Mouse (Mus musculus): ENCODE data around the gene Ksr1. TPM values are rescaled to one million over a fixed set of nuclear protein-coding genes. Genes with fewer than 3 reads are reported as not detected.

Gene Ksr1
- polyA plus RNA-seq, 1 experiment from 2014 or later = 4.7 TPM

DNA sequence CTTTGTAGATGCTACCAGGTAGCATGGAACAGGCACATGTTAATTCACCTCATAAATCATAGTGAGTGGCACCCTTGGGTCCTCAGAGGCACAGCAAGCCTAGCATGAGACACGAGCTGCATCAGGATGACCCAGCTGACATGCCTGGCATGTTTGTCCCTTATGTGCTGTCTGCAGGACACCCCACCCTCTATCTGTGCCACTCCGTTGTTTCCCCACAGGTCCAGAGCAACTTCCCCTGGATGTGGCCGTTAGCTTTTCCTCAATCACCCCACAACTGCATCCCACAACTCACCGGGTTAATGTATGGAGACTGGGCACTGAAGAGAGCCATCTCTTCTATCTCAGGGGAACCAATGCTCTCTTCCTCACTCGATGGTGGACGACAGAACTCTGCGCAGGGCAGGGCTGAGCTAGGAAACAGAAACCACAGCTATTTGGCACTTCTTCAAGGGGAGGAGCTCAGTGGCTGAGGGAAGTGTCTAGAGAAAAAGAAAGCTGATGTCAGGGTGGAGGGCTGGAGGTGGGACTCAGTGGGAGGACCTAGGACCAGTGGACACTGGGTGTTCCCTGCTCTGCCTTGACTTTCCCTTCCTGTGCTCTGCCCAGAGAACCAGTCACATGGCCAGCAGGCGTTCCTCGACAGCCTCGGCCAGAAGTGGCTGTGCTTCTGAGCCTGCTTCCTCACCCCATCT is 161.6 kb downstream of the Ksr1 start, which contains the start of gene Lgals9:
TSS of gene Lgals9 (minus strand) at position 464 of the 695 bp plus-strand sequence.
- no peak within 1 kb of the TSS for H3K4me2 ChIP-seq
- no peaks in the 10 kb centered on the region for H3K4me1 ChIP-seq
- no peaks in the 10 kb centered on the region for H3K36me3 ChIP-seq (replicated peaks)
- H3K9ac ChIP-seq = no peak within 1 kb of the TSS
- no peaks in the 10 kb centered on the region for H3K27me3 ChIP-seq
- H3K4me3 ChIP-seq (replicated peaks) = no peak within 1 kb of the TSS
- WGBS = 84% methylated on average over 10 of the region's 10 CpGs
- no peaks in the 10 kb centered on the region for H3K9me3 ChIP-seq
- ATAC-seq (ENCODE audit: low FRiP score) = no peak
- H3K27ac ChIP-seq = no peak within 1 kb of the TSS

GRCm38 (mm10) chr11:78983539-78983938 is 162.7 kb downstream of the Ksr1 start:
- H3K4me3 ChIP-seq (replicated peaks) = no peak overlapping the region
- H3K4me1 ChIP-seq = no peaks in the 10 kb centered on the region
- no peak overlapping the region for H3K9ac ChIP-seq
- 81% methylated on average over 7 of the region's 7 CpGs for WGBS
- no peaks in the 10 kb centered on the region for H3K27me3 ChIP-seq
- no peak overlapping the region for H3K27ac ChIP-seq
- ATAC-seq (ENCODE audit: low FRiP score) = no peak
- no peaks in the 10 kb centered on the region for H3K9me3 ChIP-seq
- no peak overlapping the region for H3K4me2 ChIP-seq
- H3K36me3 ChIP-seq (replicated peaks) = no peaks in the 10 kb centered on the region

DNA sequence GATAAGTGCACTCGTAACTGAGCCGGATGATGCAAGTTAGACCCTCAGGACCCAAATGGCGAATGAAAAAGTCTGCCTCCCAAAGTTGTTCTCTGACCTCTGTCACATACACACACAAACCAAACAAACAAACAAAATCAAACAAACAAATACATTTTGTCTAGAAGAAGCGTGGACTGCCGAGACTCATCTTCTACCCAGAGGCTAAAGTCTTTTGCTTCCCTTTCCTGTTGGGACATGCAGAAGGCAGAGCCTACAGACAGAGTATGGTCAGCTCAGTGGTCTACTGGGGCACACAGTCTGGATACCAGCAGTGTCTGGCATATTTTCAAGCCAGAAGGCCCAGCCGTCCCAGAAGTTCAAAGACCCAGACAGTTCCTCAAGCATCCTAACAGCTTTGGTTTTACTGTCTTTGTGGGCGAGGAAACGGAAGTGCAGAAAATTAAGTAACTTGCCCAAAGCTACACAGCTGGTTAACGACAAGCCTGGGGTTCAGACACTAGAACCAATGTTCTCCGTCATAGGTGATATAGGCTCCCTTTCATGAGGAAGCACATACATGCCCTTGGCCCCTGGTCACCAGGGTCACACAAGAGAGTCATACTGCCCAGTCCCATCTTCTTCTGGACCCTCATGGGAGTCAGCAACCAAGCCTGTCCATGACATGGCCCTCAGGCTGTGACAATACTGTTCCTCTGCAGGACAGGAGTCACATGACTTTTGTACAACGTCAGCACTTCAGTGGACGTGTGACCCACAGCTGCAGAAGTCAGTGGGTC is 163.5 kb downstream of the Ksr1 start:
- no peaks in the 10 kb centered on the region for H3K9me3 ChIP-seq
- no peak for ATAC-seq (ENCODE audit: low FRiP score)
- WGBS = 88% methylated on average over 12 of the region's 12 CpGs
- H3K9ac ChIP-seq = no peak overlapping the region
- no peaks in the 10 kb centered on the region for H3K36me3 ChIP-seq (replicated peaks)
- H3K4me3 ChIP-seq (replicated peaks) = no peak overlapping the region
- H3K4me1 ChIP-seq = no peaks in the 10 kb centered on the region
- no peak overlapping the region for H3K27ac ChIP-seq
- H3K27me3 ChIP-seq = no peaks in the 10 kb centered on the region
- no peak overlapping the region for H3K4me2 ChIP-seq

DNA sequence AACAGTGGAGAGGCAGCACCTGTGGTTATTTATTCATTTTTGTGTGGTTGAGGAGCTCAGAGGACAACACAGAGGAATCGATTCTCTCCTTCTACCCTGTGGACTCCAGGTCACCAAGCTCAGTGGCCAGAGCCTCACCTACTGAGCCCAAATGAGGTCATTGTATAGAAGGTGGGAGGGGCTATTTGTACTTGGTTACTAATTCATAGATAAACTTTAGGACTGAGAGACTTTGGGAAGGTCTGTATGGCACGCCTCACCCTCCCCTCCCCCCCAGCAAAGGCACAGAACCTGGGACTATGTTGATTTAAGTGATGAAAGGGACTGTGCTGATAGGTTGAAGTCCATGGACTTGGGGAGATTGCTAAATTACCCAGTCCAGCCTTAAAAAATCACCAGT is 164.2 kb downstream of the Ksr1 start:
- Histone ChIP-seq H3K36me3 (replicated peaks) (no peaks in the 10 kb centered on the region), H3K9ac (no peak overlapping the region), H3K4me3 (replicated peaks) (no peak overlapping the region), H3K27ac (no peak overlapping the region), H3K9me3 (no peaks in the 10 kb centered on the region), H3K27me3 (no peaks in the 10 kb centered on the region), H3K4me2 (no peak overlapping the region), H3K4me1 (no peaks in the 10 kb centered on the region)
- WGBS = 76% methylated on average over 2 of the region's 2 CpGs
- no peak for ATAC-seq (ENCODE audit: low FRiP score)

DNA sequence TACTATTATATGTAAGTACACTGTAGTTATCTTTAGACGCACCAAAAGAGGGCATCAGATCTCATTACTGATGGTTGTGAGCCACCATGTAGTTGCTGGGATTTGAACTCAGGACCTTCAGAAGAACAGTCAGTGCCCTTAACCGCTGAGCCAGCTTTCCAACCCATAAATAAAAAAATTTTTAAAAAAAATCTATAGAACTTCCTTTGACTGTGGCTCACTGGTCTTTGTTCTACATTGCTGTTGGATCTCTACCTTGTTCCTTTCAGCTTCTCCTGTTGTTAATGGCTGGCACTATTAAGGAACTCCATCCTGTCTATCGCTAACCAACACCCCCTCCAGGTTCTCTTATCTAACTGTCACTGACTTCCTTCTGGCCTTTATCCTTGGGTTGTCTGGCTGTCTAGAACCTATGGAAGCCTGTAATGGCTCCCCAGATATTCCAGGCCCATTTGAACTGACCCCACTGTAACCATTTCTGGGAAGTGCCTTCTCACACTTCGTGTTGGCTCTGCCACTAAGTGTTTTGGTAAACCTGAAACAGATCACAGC is 166.0 kb downstream of the Ksr1 start:
- 92% methylated on average over 4 of the region's 4 CpGs for WGBS
- Histone ChIP-seq H3K4me2 (no peak overlapping the region), H3K4me1 (no peaks in the 10 kb centered on the region), H3K9ac (no peak overlapping the region), H3K27ac (no peak overlapping the region), H3K4me3 (replicated peaks) (no peak overlapping the region), H3K27me3 (no peaks in the 10 kb centered on the region), H3K36me3 (replicated peaks) (no peaks in the 10 kb centered on the region), H3K9me3 (no peaks in the 10 kb centered on the region)
- no peak for ATAC-seq (ENCODE audit: low FRiP score)

DNA sequence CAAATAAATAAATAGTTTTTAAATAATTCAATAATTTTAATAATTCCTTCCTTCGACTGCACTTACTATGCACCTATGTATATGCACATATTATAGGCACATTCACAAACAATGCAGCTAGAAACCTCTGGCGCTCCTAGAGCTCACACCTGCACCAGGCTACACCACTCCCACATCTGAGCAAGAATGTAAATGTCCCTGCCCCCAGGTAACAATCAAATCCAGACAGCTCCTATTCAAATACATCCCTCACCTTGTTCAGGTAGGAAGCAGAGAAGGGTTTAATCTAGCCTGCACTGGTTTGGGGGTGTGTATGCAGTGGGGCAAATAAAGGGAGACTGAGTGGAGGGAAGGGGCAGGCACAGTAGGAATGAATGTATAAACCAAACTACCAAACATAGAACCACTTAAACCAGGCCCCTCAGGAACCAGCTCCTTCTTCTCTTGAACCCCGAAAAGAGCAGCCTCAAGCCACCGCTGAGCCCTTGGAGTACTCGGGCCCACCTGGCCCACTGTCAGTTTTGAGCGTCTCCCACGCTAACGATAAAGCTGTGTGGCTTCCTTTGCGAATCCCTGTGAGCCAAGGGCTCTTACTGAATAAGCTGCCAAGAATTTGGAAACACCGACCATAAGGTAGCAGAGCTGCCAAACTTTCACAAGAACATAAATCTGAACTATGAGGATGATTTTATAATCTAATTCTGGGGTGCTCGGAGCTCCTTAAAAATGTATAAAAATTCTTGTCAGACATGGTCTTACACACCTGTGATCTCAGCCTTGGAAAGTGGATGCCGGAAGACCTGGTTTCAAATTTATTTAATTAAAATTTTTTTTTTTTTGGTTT is 167.8 kb downstream of the Ksr1 start:
- H3K27me3 ChIP-seq = no peaks in the 10 kb centered on the region
- 92% methylated on average over 12 of the region's 12 CpGs for WGBS
- no peaks in the 10 kb centered on the region for H3K36me3 ChIP-seq (replicated peaks)
- H3K4me2 ChIP-seq = no peak overlapping the region
- H3K4me3 ChIP-seq (replicated peaks) = no peak overlapping the region
- H3K4me1 ChIP-seq = no peaks in the 10 kb centered on the region
- no peak for ATAC-seq (ENCODE audit: low FRiP score)
- no peaks in the 10 kb centered on the region for H3K9me3 ChIP-seq
- no peak overlapping the region for H3K9ac ChIP-seq
- no peak overlapping the region for H3K27ac ChIP-seq

GRCm38 (mm10) chr11:78976731-78977510 is 169.3 kb downstream of the Ksr1 start:
- no peak for ATAC-seq (ENCODE audit: low FRiP score)
- Histone ChIP-seq H3K27ac (no peak overlapping the region), H3K4me1 (peaks cover 9% of the 10 kb centered on the region), H3K27me3 (no peaks in the 10 kb centered on the region), H3K4me2 (no peak overlapping the region), H3K9ac (no peak overlapping the region), H3K36me3 (replicated peaks) (no peaks in the 10 kb centered on the region), H3K9me3 (no peaks in the 10 kb centered on the region), H3K4me3 (replicated peaks) (no peak overlapping the region)
- WGBS = 85% methylated on average over 8 of the region's 8 CpGs

DNA sequence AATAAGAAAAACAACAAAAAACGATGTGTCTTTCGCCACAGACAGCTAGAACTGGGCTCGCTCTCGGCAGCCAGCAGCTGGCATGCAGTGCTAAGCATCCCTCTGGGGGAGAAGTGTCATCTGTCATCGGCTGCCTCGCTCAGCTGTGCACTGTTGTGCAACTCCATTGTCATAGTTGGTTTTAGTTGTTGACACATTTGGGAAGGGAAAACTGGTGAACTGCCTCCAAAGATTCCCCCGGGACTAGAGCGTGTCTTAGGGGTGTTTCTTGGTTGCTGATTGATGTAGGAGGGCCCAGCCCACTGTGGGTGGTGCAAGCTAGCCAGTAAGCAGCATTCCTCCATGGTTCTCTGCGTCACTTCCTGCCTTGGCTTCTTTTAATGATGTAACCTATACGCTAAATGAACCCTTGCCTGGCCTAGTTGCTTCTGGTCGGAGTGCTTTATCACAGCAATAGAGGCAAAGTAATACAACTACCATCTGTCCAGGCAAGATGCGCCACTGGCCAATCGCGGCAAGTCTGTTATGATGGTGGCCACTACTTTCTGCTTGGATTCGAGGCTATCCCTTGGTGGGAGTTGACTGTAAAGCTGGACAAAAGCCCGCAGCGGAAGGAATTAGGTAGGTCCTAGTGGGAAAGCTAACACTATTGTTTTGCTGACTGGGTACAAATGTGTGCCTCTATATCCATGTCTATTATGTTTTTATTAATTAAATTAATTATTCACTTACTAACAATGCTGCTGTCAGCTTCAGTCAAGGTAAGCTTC is 172.6 kb downstream of the Ksr1 start:
- peaks cover 9% of the 10 kb centered on the region for H3K4me1 ChIP-seq
- H3K27me3 ChIP-seq = no peaks in the 10 kb centered on the region
- H3K27ac ChIP-seq = no peak overlapping the region

GRCm38 (mm10) chr11:78972811-78973351 is 173.3 kb downstream of the Ksr1 start:
- H3K27ac ChIP-seq = no peak overlapping the region
- H3K36me3 ChIP-seq (replicated peaks) = no peaks in the 10 kb centered on the region
- no peak overlapping the region for H3K9ac ChIP-seq
- no peaks in the 10 kb centered on the region for H3K9me3 ChIP-seq
- no peaks in the 10 kb centered on the region for H3K27me3 ChIP-seq
- H3K4me2 ChIP-seq = no peak overlapping the region
- no peak for ATAC-seq (ENCODE audit: low FRiP score)
- no peak overlapping the region for H3K4me3 ChIP-seq (replicated peaks)
- H3K4me1 ChIP-seq = peaks cover 9% of the 10 kb centered on the region
- 65% methylated on average over 8 of the region's 8 CpGs for WGBS

More for the DNA sequence above, 172.6 kb downstream of the Ksr1 start:
- ATAC-seq (ENCODE audit: low FRiP score) = no peak
- no peak overlapping the region for H3K9ac ChIP-seq
- no peaks in the 10 kb centered on the region for H3K36me3 ChIP-seq (replicated peaks)
- no peak overlapping the region for H3K4me3 ChIP-seq (replicated peaks)
- no peaks in the 10 kb centered on the region for H3K9me3 ChIP-seq
- no peak overlapping the region for H3K4me2 ChIP-seq
- WGBS = 76% methylated on average over 17 of the region's 17 CpGs

DNA sequence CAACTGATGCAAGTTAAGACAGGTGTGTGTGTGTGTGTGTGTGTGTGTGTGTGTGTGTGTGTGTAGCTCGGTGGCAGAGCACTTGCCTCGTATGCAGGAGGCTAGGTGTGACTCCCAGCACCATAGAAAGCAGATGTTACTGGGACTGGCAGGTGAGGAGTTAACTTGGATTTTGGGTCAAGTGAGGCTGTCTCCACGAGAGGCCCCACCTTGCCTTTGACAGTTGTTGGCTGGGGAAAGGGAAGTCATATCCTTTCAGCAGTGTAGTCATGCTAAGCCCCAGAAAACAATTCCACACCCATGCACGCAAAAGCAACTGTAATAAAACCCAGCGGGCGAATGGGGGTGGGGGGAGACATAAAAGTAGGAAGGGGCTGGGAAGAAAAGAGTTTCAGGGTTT is 173.9 kb downstream of the Ksr1 start:
- Histone ChIP-seq H3K9me3 (no peaks in the 10 kb centered on the region), H3K27ac (no peak overlapping the region), H3K4me2 (no peak overlapping the region), H3K4me3 (replicated peaks) (no peak overlapping the region), H3K36me3 (replicated peaks) (no peaks in the 10 kb centered on the region), H3K27me3 (no peaks in the 10 kb centered on the region), H3K4me1 (peaks cover 9% of the 10 kb centered on the region), H3K9ac (no peak overlapping the region)
- WGBS = 55% methylated on average over 6 of the region's 6 CpGs
- no peak for ATAC-seq (ENCODE audit: low FRiP score)

GRCm38 (mm10) chr11:78971746-78972145 is 174.5 kb downstream of the Ksr1 start:
- H3K27ac ChIP-seq = no peak overlapping the region
- H3K4me3 ChIP-seq (replicated peaks) = no peak overlapping the region
- H3K9ac ChIP-seq = no peak overlapping the region
- H3K36me3 ChIP-seq (replicated peaks) = no peaks in the 10 kb centered on the region
- WGBS = 94% methylated on average over 3 of the region's 3 CpGs
- no peak overlapping the region for H3K4me2 ChIP-seq
- H3K27me3 ChIP-seq = no peaks in the 10 kb centered on the region
- peaks cover 9% of the 10 kb centered on the region for H3K4me1 ChIP-seq
- ATAC-seq (ENCODE audit: low FRiP score) = no peak
- H3K9me3 ChIP-seq = no peaks in the 10 kb centered on the region

Measured in forebrain, embryonic 12.5 days (tissue).